Mouse (Mus musculus) intestine, embryonic 14.5 days (tissue): ENCODE data around the gene Tmprss13. TPM values are rescaled to one million over a fixed set of nuclear protein-coding genes. Genes with fewer than 3 reads are reported as not detected.
A peak's percentile ranks its signal among the peaks of the same experiment; 100 is the strongest.

Experiments
- ATAC-seq: fragments of 200-750 bp; cut with Nextera tagmentation; replicated peaks from 2 replicates; pipeline ENCODE4 v1.8.0; 2017; ENCODE audit warnings: low read depth, moderate number of reproducible peaks, moderate TSS enrichment, moderate library complexity; ENCODE audit not compliant: low FRiP score, low TSS enrichment
- DNase-seq: peaks from one replicate; pipeline ENCODE4 v3.0.0-alpha.2; 2018; ENCODE audit warnings: low spot score
- H3K27ac ChIP-seq: fragments of 300-500 bp; sonication (generic); 2 replicates; pipeline ENCODE4 v1.5.1; 2014; ENCODE audit warnings: low read depth, mild to moderate bottlenecking, control low read depth
- H3K27me3 ChIP-seq: fragments of 300-500 bp; sonication (generic); replicated peaks from 2 replicates; pipeline ENCODE4 v1.6.1; 2014; ENCODE audit warnings: low read length, control low read depth; ENCODE audit not compliant: control insufficient read depth, insufficient read depth
- H3K36me3 ChIP-seq: fragments of 300-500 bp; sonication (generic); 2 replicates; pipeline ENCODE4 v1.6.1; 2014; ENCODE audit warnings: low read length, control low read depth; ENCODE audit not compliant: control insufficient read depth, insufficient read depth
- H3K4me1 ChIP-seq: fragments of 300-500 bp; sonication (generic); replicated peaks from 2 replicates; pipeline ENCODE4 v1.6.1; 2014; ENCODE audit warnings: low read length, control low read depth, mixed read lengths; ENCODE audit not compliant: control insufficient read depth, insufficient read depth
- H3K4me2 ChIP-seq: fragments of 300-500 bp; sonication (generic); 2 replicates; pipeline ENCODE4 v1.6.1; 2014; ENCODE audit warnings: low read length
- H3K4me3 ChIP-seq: fragments of 300-500 bp; sonication (generic); 2 replicates; pipeline ENCODE4 v1.5.1; 2014; ENCODE audit warnings: low read depth, low read length, control low read depth, mixed read lengths
- H3K9ac ChIP-seq: fragments of 300-500 bp; sonication (generic); 2 replicates; pipeline ENCODE4 v1.6.1; 2014; ENCODE audit warnings: mild to moderate bottlenecking, low read length
- H3K9me3 ChIP-seq: fragments of 300-500 bp; sonication (generic); 2 replicates; pipeline ENCODE4 v1.6.1; 2016; ENCODE audit warnings: low read length, control low read depth; ENCODE audit not compliant: control insufficient read depth
- whole genome bisulfite sequencing: fragments of 180-500 bp; shearing (Covaris S2); extraction: QIAGEN DNeasy Blood & Tissue Kit; methylation state at CpG from one replicate; pipeline ENCODE4 v1.1.7; 2014; 5-methylcytosine and 5-hydroxymethylcytosine counted together
- polyA plus RNA-seq: library from polyadenylated mRNA; unstranded; fragments of >200 nt; fragmentation: Nextera tagmentation; extraction: Ambion mirVana; gene quantifications from 2 replicates; pipeline ENCODE4 v1.2.1, GENCODE M21; 2014

Gene Tmprss13
- polyA plus RNA-seq, 1 experiment from 2014 or later, result 0.80 TPM

GRCm38 (mm10) chr9:45368341-45368901 lies 49.5 kb downstream of the Tmprss13 start:
- H3K4me1 ChIP-seq, result peaks cover 13% of the 10 kb centered on the region
- no peak overlapping the region for H3K27ac ChIP-seq
- no peak overlapping the region for H3K4me3 ChIP-seq
- ATAC-seq, result no peak
- H3K9ac ChIP-seq, result no peak overlapping the region
- no peaks in the 10 kb centered on the region for H3K9me3 ChIP-seq
- WGBS, result 49% methylated on average over 5 of the region's 5 CpGs
- no peak overlapping the region for H3K4me2 ChIP-seq
- no peaks in the 10 kb centered on the region; the same call in 1 of the 2 replicates for H3K27me3 ChIP-seq
- DNase-seq, result no peak
- H3K36me3 ChIP-seq, result no peaks in the 10 kb centered on the region

GRCm38 (mm10) chr9:45370117-45370561 lies 51.2 kb downstream of the Tmprss13 start, which contains the start of gene Fxyd6:
Fxyd6 (plus strand) TSS chr9:45370185.
- peak; percentile 85 for DNase-seq
- H3K4me2 ChIP-seq, result peak within 1 kb of the TSS; percentile 68
- no peaks in the 10 kb centered on the region for H3K9me3 ChIP-seq
- peaks cover 17% of the 10 kb centered on the region for H3K4me1 ChIP-seq
- no peaks in the 10 kb centered on the region for H3K36me3 ChIP-seq
- H3K27me3 ChIP-seq, result no peaks in the 10 kb centered on the region; the same call in 1 of the 2 replicates
- 0% methylated on average over 25 of the region's 28 CpGs for WGBS
- H3K9ac ChIP-seq, result peak within 1 kb of the TSS; percentile 61
- peak within 1 kb of the TSS; percentile 62 for H3K4me3 ChIP-seq
- H3K27ac ChIP-seq, result peak within 1 kb of the TSS; percentile 66
- ATAC-seq, result peak; percentile 58; the same call in 1 of the 2 replicates

GRCm38 (mm10) chr9:45370616-45371336 lies 51.9 kb downstream of the Tmprss13 start:
- WGBS, result 7% methylated on average over 25 of the region's 25 CpGs
- Histone ChIP-seq H3K4me3 (peak overlapping the region; percentile 62), H3K4me2 (peak overlapping the region; percentile 68), H3K27ac (peak overlapping the region; percentile 66), H3K9ac (peak overlapping the region; percentile 61), H3K4me1 (peaks cover 17% of the 10 kb centered on the region), H3K27me3 (no peaks in the 10 kb centered on the region; the same call in 1 of the 2 replicates), H3K36me3 (0 out of 2 replicates have a peak, but pooled peaks cover 1% of the 10 kb centered on the region), H3K9me3 (no peaks in the 10 kb centered on the region)
- DNase-seq (no peak), ATAC-seq (no peak; the same call in 1 of the 2 replicates)

GRCm38 (mm10) chr9:45371337-45371707 lies 52.4 kb downstream of the Tmprss13 start:
- no peaks in the 10 kb centered on the region; the same call in 1 of the 2 replicates for H3K27me3 ChIP-seq
- ATAC-seq (no peak), DNase-seq (no peak)
- H3K9ac ChIP-seq, result peak overlapping the region; percentile 61; the same call in 1 of the 2 replicates
- no peak overlapping the region for H3K27ac ChIP-seq
- H3K4me3 ChIP-seq, result peak overlapping the region; percentile 62
- 0 out of 2 replicates have a peak, but pooled peaks cover 3% of the 10 kb centered on the region for H3K36me3 ChIP-seq
- peaks cover 20% of the 10 kb centered on the region for H3K4me1 ChIP-seq
- no peaks in the 10 kb centered on the region for H3K9me3 ChIP-seq
- H3K4me2 ChIP-seq, result peak overlapping the region; percentile 68
- WGBS, result 19% methylated on average over 2 of the region's 2 CpGs

- Histone ChIP-seq H3K4me1 (peaks cover 21% of the 10 kb centered on the region), H3K27ac (no peak overlapping the region)
- WGBS, result 59% methylated on average over 3 of the region's 3 CpGs
Measured at GRCm38 (mm10) chr9:45373896-45374295, 55.0 kb downstream of the Tmprss13 start.

GRCm38 (mm10) chr9:45374988-45375502 lies 56.1 kb downstream of the Tmprss13 start:
- peak; percentile 80 for ATAC-seq
- Histone ChIP-seq H3K27ac (no peak overlapping the region), H3K27me3 (no peaks in the 10 kb centered on the region), H3K9me3 (no peaks in the 10 kb centered on the region), H3K4me1 (peaks cover 17% of the 10 kb centered on the region; the same call in 1 of the 2 replicates), H3K9ac (no peak overlapping the region), H3K4me3 (no peak overlapping the region), H3K4me2 (no peak overlapping the region), H3K36me3 (0 out of 2 replicates have a peak, but pooled peaks cover 3% of the 10 kb centered on the region)
- 68% methylated on average over 6 of the region's 6 CpGs for WGBS
- no peak for DNase-seq

More at GRCm38 (mm10) chr9:45373896-45374295, 55.0 kb downstream of the Tmprss13 start:
- DNase-seq (no peak), ATAC-seq (no peak)
- no peak overlapping the region for H3K4me3 ChIP-seq
- H3K27me3 ChIP-seq, result no peaks in the 10 kb centered on the region; the same call in 1 of the 2 replicates
- no peaks in the 10 kb centered on the region for H3K9me3 ChIP-seq
- no peak overlapping the region for H3K9ac ChIP-seq
- H3K4me2 ChIP-seq, result no peak overlapping the region
- 0 out of 2 replicates have a peak, but pooled peaks cover 3% of the 10 kb centered on the region for H3K36me3 ChIP-seq

- Histone ChIP-seq H3K36me3 (0 out of 2 replicates have a peak, but pooled peaks cover 3% of the 10 kb centered on the region), H3K4me1 (peaks cover 18% of the 10 kb centered on the region), H3K4me2 (no peak overlapping the region), H3K4me3 (no peak overlapping the region), H3K9ac (no peak overlapping the region), H3K27ac (no peak overlapping the region), H3K27me3 (no peaks in the 10 kb centered on the region), H3K9me3 (no peaks in the 10 kb centered on the region)
- no peak for DNase-seq
- whole genome bisulfite sequencing, result 69% methylated on average over 4 of the region's 4 CpGs
- no peak for ATAC-seq
Measured at GRCm38 (mm10) chr9:45376427-45376826, 57.5 kb downstream of the Tmprss13 start.

GRCm38 (mm10) chr9:45376883-45377282 lies 58.0 kb downstream of the Tmprss13 start:
- Histone ChIP-seq H3K4me1 (peaks cover 17% of the 10 kb centered on the region), H3K4me2 (no peak overlapping the region), H3K36me3 (0 out of 2 replicates have a peak, but pooled peaks cover 3% of the 10 kb centered on the region), H3K27me3 (no peaks in the 10 kb centered on the region), H3K9me3 (no peaks in the 10 kb centered on the region), H3K27ac (no peak overlapping the region), H3K9ac (no peak overlapping the region), H3K4me3 (no peak overlapping the region)
- DNase-seq, result no peak
- ATAC-seq, result no peak
- WGBS, result 89% methylated on average over 2 of the region's 2 CpGs
